8 mouse cellular contexts compared by ENCODE assay signal in genomic region chr13:23550761-23551145, GRCm38 (mm10). TPM values are rescaled to one million over a fixed set of nuclear protein-coding genes. Genes with fewer than 3 reads are reported as not detected.
DNase-seq lines count a peak whose midpoint lies in the region; ATAC-seq lines count a peak whose summit lies in the region.

No protein-coding gene starts in this region.

- no peak for DNase-seq in lung, postnatal 36 days
- peak; percentile 82 for DNase-seq in embryo, embryonic 10.5 days (ENCODE audit: low spot score)
- no peak for DNase-seq in intestine, embryonic 14.5 days (ENCODE audit: low spot score)
- no peak for DNase-seq in adrenal gland, postnatal 4 days (ENCODE audit: low spot score in 2 of 2)
- DNase-seq in urinary bladder, adult 2 months (ENCODE audit: low spot score), result no peak

- peaks cover 12% of the 10 kb centered on the region for H3K4me1 ChIP-seq in lung, embryonic 16.5 days (replicated peaks; ENCODE audit: control insufficient read depth, insufficient read depth, low read length)
- peaks cover 12% of the 10 kb centered on the region for H3K4me1 ChIP-seq in intestine, embryonic 14.5 days (replicated peaks; ENCODE audit: control insufficient read depth, insufficient read depth, low read length)
- H3K4me1 ChIP-seq in neural tube, embryonic 15.5 days, result peaks cover 24% of the 10 kb centered on the region

- H3K27ac ChIP-seq in lung, embryonic 16.5 days (ENCODE audit: low read length), result peak overlapping the region; percentile 88
- peak overlapping the region; percentile 94 for H3K27ac ChIP-seq in intestine, embryonic 14.5 days (ENCODE audit: low read depth)
- H3K27ac ChIP-seq in neural tube, embryonic 15.5 days (replicated peaks), result peak overlapping the region; percentile 90

- H3K9ac ChIP-seq in lung, embryonic 16.5 days (ENCODE audit: low read length), result peak overlapping the region; percentile 71
- peak overlapping the region; percentile 71 for H3K9ac ChIP-seq in intestine, embryonic 14.5 days (ENCODE audit: low read length)
- peak overlapping the region; percentile 51 for H3K9ac ChIP-seq in neural tube, embryonic 15.5 days (replicated peaks)

- H3K4me3 ChIP-seq in lung, embryonic 16.5 days (ENCODE audit: low read length), result peak overlapping the region; percentile 53
- H3K4me3 ChIP-seq in intestine, embryonic 14.5 days (ENCODE audit: low read depth, low read length), result peak overlapping the region; percentile 42
- H3K4me3 ChIP-seq in neural tube, embryonic 15.5 days (replicated peaks), result peak overlapping the region; percentile 49

- H3K4me2 ChIP-seq in lung, embryonic 16.5 days (ENCODE audit: low read depth, low read length), result peak overlapping the region; percentile 64
- H3K4me2 ChIP-seq in intestine, embryonic 14.5 days (ENCODE audit: low read length), result peak overlapping the region; percentile 72
- H3K4me2 ChIP-seq in neural tube, embryonic 15.5 days, result peak overlapping the region; percentile 68

- H3K36me3 ChIP-seq in lung, embryonic 16.5 days (ENCODE audit: control insufficient read depth, insufficient read depth, low read length), result no peaks in the 10 kb centered on the region
- H3K36me3 ChIP-seq in intestine, embryonic 14.5 days (ENCODE audit: control insufficient read depth, insufficient read depth, low read length), result no peaks in the 10 kb centered on the region
- no peaks in the 10 kb centered on the region for H3K36me3 ChIP-seq in neural tube, embryonic 15.5 days

- no peaks in the 10 kb centered on the region for H3K27me3 ChIP-seq in lung, embryonic 16.5 days (ENCODE audit: control insufficient read depth, insufficient read depth, low read depth, low read length)
- H3K27me3 ChIP-seq in intestine, embryonic 14.5 days (replicated peaks; ENCODE audit: control insufficient read depth, insufficient read depth, low read length), result no peaks in the 10 kb centered on the region
- no peaks in the 10 kb centered on the region for H3K27me3 ChIP-seq in neural tube, embryonic 15.5 days (replicated peaks)

- no peak for ATAC-seq in lung, embryonic 16.5 days (ENCODE audit: low read depth)
- ATAC-seq in intestine, embryonic 14.5 days (replicated peaks; ENCODE audit: low FRiP score, low TSS enrichment, low read depth), result no peak
- no peak for ATAC-seq in neural tube, embryonic 15.5 days (ENCODE audit: low FRiP score)
- ATAC-seq in cerebellum, adult (ENCODE audit: insufficient number of reproducible peaks, low FRiP score, low TSS enrichment), result no peak

- no peaks in the 10 kb centered on the region for H3K9me3 ChIP-seq in lung, embryonic 16.5 days (ENCODE audit: control insufficient read depth, low read length)
- no peaks in the 10 kb centered on the region for H3K9me3 ChIP-seq in intestine, embryonic 14.5 days (ENCODE audit: control insufficient read depth, low read length)
- no peaks in the 10 kb centered on the region for H3K9me3 ChIP-seq in neural tube, embryonic 15.5 days (replicated peaks)

- WGBS in lung, embryonic 16.5 days, result 6% methylated on average over 3 of the region's 3 CpGs
- 6% methylated on average over 3 of the region's 3 CpGs for WGBS in intestine, embryonic 14.5 days
- WGBS in neural tube, embryonic 15.5 days, result 3% methylated on average over 3 of the region's 3 CpGs

RNA-seq across cellular contexts. Expression of gene Hist1h4f, which starts 0.7 kb away (rescaled TPM):
- 0.78 and 2.4 TPM in 2 replicates for polyA plus RNA-seq in lung, embryonic 16.5 days (2015; fragmentation: Nextera tagmentation; extraction: Ambion mirVana)
- polyA plus RNA-seq in intestine, embryonic 14.5 days (2014; fragmentation: Nextera tagmentation; extraction: Ambion mirVana), result 1.3 and 1.4 TPM in 2 replicates
- not detected in 2 replicates for polyA plus RNA-seq in neural tube, embryonic 15.5 days (2015; fragmentation: Nextera tagmentation; extraction: Ambion mirVana)
- 100 to 1,000 TPM; 899 to 983 TPM for total RNA-seq in adrenal gland, postnatal 4 days (2021)
- polyA plus RNA-seq in urinary bladder, adult 2 months (2012; rRNA removed), result 0.26 and 0.78 TPM in 2 replicates

RNA-seq across cellular contexts. Expression of gene Hist1h1d, which starts 2.3 kb away (rescaled TPM):
- 0.58 and 0.79 TPM in 2 replicates for polyA plus RNA-seq in lung, embryonic 16.5 days (2015; fragmentation: Nextera tagmentation; extraction: Ambion mirVana)
- polyA plus RNA-seq in intestine, embryonic 14.5 days (2014; fragmentation: Nextera tagmentation; extraction: Ambion mirVana), result 0.64 and 0.90 TPM in 2 replicates
- polyA plus RNA-seq in neural tube, embryonic 15.5 days (2015; fragmentation: Nextera tagmentation; extraction: Ambion mirVana), result 0.09 and 0.13 TPM in 2 replicates
- total RNA-seq in adrenal gland, postnatal 4 days (2021), result 10 to 100 TPM; 48.3 to 57.6 TPM
- 0.62 and 0.90 TPM in 2 replicates for polyA plus RNA-seq in urinary bladder, adult 2 months (2012; rRNA removed)

RNA-seq across cellular contexts. Expression of gene Hist1h3f, which starts 6.9 kb away (rescaled TPM):
- polyA plus RNA-seq in lung, embryonic 16.5 days (2015; fragmentation: Nextera tagmentation; extraction: Ambion mirVana), result 0.49 and 0.93 TPM in 2 replicates
- polyA plus RNA-seq in intestine, embryonic 14.5 days (2014; fragmentation: Nextera tagmentation; extraction: Ambion mirVana), result 1.1 and 1.2 TPM in 2 replicates
- not detected in 2 replicates for polyA plus RNA-seq in neural tube, embryonic 15.5 days (2015; fragmentation: Nextera tagmentation; extraction: Ambion mirVana)
- total RNA-seq in adrenal gland, postnatal 4 days (2021), result 100 to 1,000 TPM; 150 to 177 TPM
- 0.44 and 0.78 TPM in 2 replicates for polyA plus RNA-seq in urinary bladder, adult 2 months (2012; rRNA removed)

RNA-seq across cellular contexts. Expression of gene Hist1h2bh, which starts 7.6 kb away (rescaled TPM):
- 1.3 and 2.0 TPM in 2 replicates for polyA plus RNA-seq in lung, embryonic 16.5 days (2015; fragmentation: Nextera tagmentation; extraction: Ambion mirVana)
- 0.47 and 1.1 TPM in 2 replicates for polyA plus RNA-seq in intestine, embryonic 14.5 days (2014; fragmentation: Nextera tagmentation; extraction: Ambion mirVana)
- polyA plus RNA-seq in neural tube, embryonic 15.5 days (2015; fragmentation: Nextera tagmentation; extraction: Ambion mirVana), result 0.22 and 0.51 TPM in 2 replicates
- 10 to 100 TPM; 29.4 to 38.7 TPM for total RNA-seq in adrenal gland, postnatal 4 days (2021)
- 0.60 and 0.69 TPM in 2 replicates for polyA plus RNA-seq in urinary bladder, adult 2 months (2012; rRNA removed)

RNA-seq across cellular contexts. Expression of gene Hist1h3e, which starts 11.4 kb away (rescaled TPM):
- polyA plus RNA-seq in lung, embryonic 16.5 days (2015; fragmentation: Nextera tagmentation; extraction: Ambion mirVana), result 4.9 and 7.8 TPM in 2 replicates
- 9.3 and 9.7 TPM in 2 replicates for polyA plus RNA-seq in intestine, embryonic 14.5 days (2014; fragmentation: Nextera tagmentation; extraction: Ambion mirVana)
- 1.1 and 1.7 TPM in 2 replicates for polyA plus RNA-seq in neural tube, embryonic 15.5 days (2015; fragmentation: Nextera tagmentation; extraction: Ambion mirVana)
- 100 to 1,000 TPM; 399 to 448 TPM for total RNA-seq in adrenal gland, postnatal 4 days (2021)
- polyA plus RNA-seq in urinary bladder, adult 2 months (2012; rRNA removed), result 0.83 and 1.6 TPM in 2 replicates
